Mouse (Mus musculus) heart, adult 2 months (tissue): ENCODE data around the gene Krtap6-5.

Experiments used
- CTCF ChIP-seq: fragments of 200-600 bp; IDR thresholded peaks from 2 replicates; pipeline ENCODE4 v1.8.1; 2022; ENCODE audit warnings: antibody characterized with exemption, mild to moderate bottlenecking, moderate library complexity
- EP300 ChIP-seq: fragments of 200-500 bp; IDR thresholded peaks from 2 replicates; pipeline ENCODE4 v1.6.1; 2011; ENCODE audit warnings: low read depth, low read length, control low read depth; ENCODE audit not compliant: insufficient read depth
- POLR2A ChIP-seq: fragments of 200-500 bp; IDR thresholded peaks from 2 replicates; pipeline ENCODE4 v1.6.1; 2011; ENCODE audit warnings: mild to moderate bottlenecking, low read depth, low read length, control low read depth; ENCODE audit not compliant: insufficient read depth

- TF ChIP-seq CTCF (no peak), POLR2A (no peak), EP300 (no peak)
These were observed at the start of gene Krtap6-5 for GRCm38 (mm10) chr16:89047783-89048182.
